Mouse (Mus musculus) limb, embryonic 14.5 days (tissue): ENCODE measurements at regions not wholly inside any gene's neighbourhood (a gene's known extent, or its start where the extent isn't known, plus 50 kb on each side); places are given as distances from the start of the nearest gene placed in this dataset.
A peak's percentile ranks its signal among the peaks of the same experiment; 100 is the strongest.

Source experiments
- ATAC-seq: fragments of 200-750 bp; cut with Nextera tagmentation; 2 replicates; pipeline ENCODE4 v1.8.0; 2017; ENCODE audit warnings: low read depth, moderate number of reproducible peaks, moderate TSS enrichment; ENCODE audit not compliant: low FRiP score
- DNase-seq: peaks from one replicate; pipeline ENCODE4 v3.0.0-alpha.2; 2015; ENCODE audit warnings: low spot score
- H3K27ac ChIP-seq: fragments of 300-500 bp; sonication (generic); replicated peaks from 2 replicates; pipeline ENCODE4 v1.5.1; 2014; ENCODE audit warnings: low read depth, mild to moderate bottlenecking, low read length, moderate library complexity, mixed read lengths
- H3K27me3 ChIP-seq: fragments of 300-500 bp; sonication (generic); 2 replicates; pipeline ENCODE4 v1.6.1; 2014; ENCODE audit warnings: low read length, mixed read lengths; ENCODE audit not compliant: control insufficient read depth, insufficient read depth
- H3K36me3 ChIP-seq: fragments of 300-500 bp; sonication (generic); 2 replicates; pipeline ENCODE4 v1.6.1; 2014; ENCODE audit warnings: mild to moderate bottlenecking, low read length, moderate library complexity, mixed read lengths; ENCODE audit not compliant: control insufficient read depth, insufficient read depth
- H3K4me1 ChIP-seq: fragments of 300-500 bp; sonication (generic); 2 replicates; pipeline ENCODE4 v1.6.1; 2014; ENCODE audit warnings: antibody characterized with exemption, low read length, mixed read lengths; ENCODE audit not compliant: control insufficient read depth, insufficient read depth
- H3K4me2 ChIP-seq: fragments of 300-500 bp; sonication (generic); replicated peaks from 2 replicates; pipeline ENCODE4 v1.6.1; 2014; ENCODE audit warnings: low read depth, mild to moderate bottlenecking, low read length, moderate library complexity; ENCODE audit not compliant: severe bottlenecking
- H3K4me3 ChIP-seq: fragments of 300-500 bp; sonication (generic); replicated peaks from 2 replicates; pipeline ENCODE4 v1.5.1; 2014; ENCODE audit warnings: low read length
- H3K9ac ChIP-seq: fragments of 300-500 bp; sonication (generic); 2 replicates; pipeline ENCODE4 v1.6.1; 2014; ENCODE audit warnings: mild to moderate bottlenecking, low read depth, low read length, moderate library complexity; ENCODE audit not compliant: severe bottlenecking
- H3K9me3 ChIP-seq: fragments of 300-500 bp; sonication (generic); 2 replicates; pipeline ENCODE4 v1.6.1; 2016; ENCODE audit warnings: low read length; ENCODE audit not compliant: control insufficient read depth
- POLR2A ChIP-seq: fragments of 200-500 bp; IDR thresholded peaks from 2 replicates; pipeline ENCODE4 v1.8.0; 2012; ENCODE audit warnings: inconsistent platforms, mild to moderate bottlenecking, moderate library complexity, borderline replicate concordance; ENCODE audit not compliant: insufficient read depth, insufficient read length; ENCODE audit errors: extremely low read depth
- WGBS: fragments of 180-500 bp; shearing (Covaris S2); extraction: QIAGEN DNeasy Blood & Tissue Kit; methylation state at CpG from one replicate; pipeline ENCODE4 v1.1.7; 2014; 5-methylcytosine and 5-hydroxymethylcytosine counted together

GRCm38 (mm10) chr13:94708786-94709185, 79.9 kb upstream of the Tbca start:
- DNase-seq, result no peak
- Histone ChIP-seq H3K4me3 (no peak overlapping the region), H3K4me1 (peaks cover 3% of the 10 kb centered on the region; the same call in 1 of the 2 replicates), H3K27ac (no peak overlapping the region), H3K36me3 (no peaks in the 10 kb centered on the region), H3K27me3 (peaks cover 82% of the 10 kb centered on the region), H3K9me3 (no peaks in the 10 kb centered on the region), H3K9ac (no peak overlapping the region), H3K4me2 (no peak overlapping the region)
- no peak for TF ChIP-seq POLR2A
- WGBS, result 31% methylated on average over 5 of the region's 5 CpGs
- ATAC-seq, result no peak

GRCm38 (mm10) chr13:94709691-94710573, 78.8 kb upstream of the Tbca start:
- DNase-seq (no peak), ATAC-seq (peak; percentile 67)
- no peak for TF ChIP-seq POLR2A
- peaks cover 3% of the 10 kb centered on the region; the same call in 1 of the 2 replicates for H3K4me1 ChIP-seq
- H3K9ac ChIP-seq, result no peak overlapping the region
- WGBS, result under 1% methylated on average over 50 of the region's 50 CpGs
- peak overlapping the region; percentile 46 for H3K4me2 ChIP-seq
- peaks cover 74% of the 10 kb centered on the region for H3K27me3 ChIP-seq
- H3K9me3 ChIP-seq, result no peaks in the 10 kb centered on the region
- no peak overlapping the region for H3K27ac ChIP-seq
- peak overlapping the region; percentile 29 for H3K4me3 ChIP-seq
- no peaks in the 10 kb centered on the region for H3K36me3 ChIP-seq

- Histone ChIP-seq H3K4me3 (peak overlapping the region; percentile 29), H3K27me3 (peaks cover 68% of the 10 kb centered on the region), H3K36me3 (no peaks in the 10 kb centered on the region), H3K9me3 (no peaks in the 10 kb centered on the region), H3K27ac (no peak overlapping the region), H3K4me2 (peak overlapping the region; percentile 46), H3K9ac (no peak overlapping the region), H3K4me1 (peaks cover 3% of the 10 kb centered on the region; the same call in 1 of the 2 replicates)
- TF ChIP-seq POLR2A, result no peak
- no peak for DNase-seq
- WGBS, result under 1% methylated on average over 26 of the region's 26 CpGs
- no peak for ATAC-seq
Measured at GRCm38 (mm10) chr13:94710574-94711172, 78.0 kb upstream of the Tbca start.

- H3K36me3 ChIP-seq, result no peaks in the 10 kb centered on the region
- 60% methylated on average over 3 of the region's 3 CpGs for WGBS
- TF ChIP-seq POLR2A, result no peak
- peaks cover 3% of the 10 kb centered on the region; the same call in 1 of the 2 replicates for H3K4me1 ChIP-seq
- no peak overlapping the region for H3K4me3 ChIP-seq
- ATAC-seq, result no peak
- H3K27me3 ChIP-seq, result peaks cover 42% of the 10 kb centered on the region
- no peak overlapping the region for H3K27ac ChIP-seq
- DNase-seq, result no peak
- no peak overlapping the region for H3K4me2 ChIP-seq
- no peaks in the 10 kb centered on the region for H3K9me3 ChIP-seq
- no peak overlapping the region for H3K9ac ChIP-seq
Measured at GRCm38 (mm10) chr13:94713451-94713850, 75.3 kb upstream of the Tbca start.

- H3K4me3 ChIP-seq, result no peak overlapping the region
- H3K4me2 ChIP-seq, result no peak overlapping the region
- WGBS, result 73% methylated on average over 4 of the region's 4 CpGs
- H3K27ac ChIP-seq, result no peak overlapping the region
- ATAC-seq (no peak), DNase-seq (no peak)
- no peak for TF ChIP-seq POLR2A
- H3K9ac ChIP-seq, result no peak overlapping the region
- no peaks in the 10 kb centered on the region for H3K4me1 ChIP-seq
- H3K9me3 ChIP-seq, result no peaks in the 10 kb centered on the region
- no peaks in the 10 kb centered on the region for H3K36me3 ChIP-seq
- H3K27me3 ChIP-seq, result no peaks in the 10 kb centered on the region
Measured at GRCm38 (mm10) chr13:94721625-94722024, 67.1 kb upstream of the Tbca start.
